Mouse (Mus musculus) midbrain, postnatal 0 days (tissue): ENCODE results near the gene Srsf1. TPM values are rescaled to one million over a fixed set of nuclear protein-coding genes. Genes with fewer than 3 reads are reported as not detected.

ENCODE experiments used
- ATAC-seq: fragments of 200-750 bp; cut with Nextera tagmentation; 2 replicates; pipeline ENCODE4 v1.8.0; 2017; ENCODE audit warnings: moderate number of reproducible peaks, mild to moderate bottlenecking, moderate TSS enrichment, moderate library complexity; ENCODE audit not compliant: low FRiP score
- DNase-seq: peaks from one replicate; pipeline ENCODE4 v3.0.0-alpha.2; 2015; ENCODE audit warnings: low spot score
- H3K27ac ChIP-seq: fragments of 300-500 bp; sonication (generic); 2 replicates; pipeline ENCODE4 v1.5.1; 2014; ENCODE audit warnings: low read depth, mild to moderate bottlenecking, low read length, mixed read lengths
- H3K27me3 ChIP-seq: fragments of 300-500 bp; sonication (generic); 2 replicates; pipeline ENCODE4 v1.6.1; 2014; ENCODE audit warnings: low read length, control low read depth, mixed read lengths; ENCODE audit not compliant: insufficient read depth
- H3K36me3 ChIP-seq: fragments of 300-500 bp; sonication (generic); 2 replicates; pipeline ENCODE4 v1.6.1; 2014; ENCODE audit warnings: low read length, control low read depth, mixed read lengths; ENCODE audit not compliant: insufficient read depth
- H3K4me1 ChIP-seq: fragments of 300-500 bp; sonication (generic); 2 replicates; pipeline ENCODE4 v1.6.1; 2014; ENCODE audit warnings: mild to moderate bottlenecking, control low read depth, antibody characterized with exemption, low read length, mixed read lengths; ENCODE audit not compliant: insufficient read depth
- H3K4me2 ChIP-seq: fragments of 300-500 bp; sonication (generic); 2 replicates; pipeline ENCODE4 v1.6.1; 2014; ENCODE audit warnings: low read depth, mild to moderate bottlenecking, low read length, mixed read lengths; ENCODE audit not compliant: poor library complexity, severe bottlenecking
- H3K4me3 ChIP-seq: fragments of 300-500 bp; sonication (generic); 2 replicates; pipeline ENCODE4 v1.5.1; 2014; ENCODE audit warnings: low read depth, mild to moderate bottlenecking, low read length, moderate library complexity
- H3K9ac ChIP-seq: fragments of 300-500 bp; sonication (generic); replicated peaks from 2 replicates; pipeline ENCODE4 v1.6.1; 2014; ENCODE audit warnings: mild to moderate bottlenecking, low read length, moderate library complexity, mixed read lengths; ENCODE audit not compliant: poor library complexity, severe bottlenecking
- H3K9me3 ChIP-seq: fragments of 300-500 bp; sonication (generic); 2 replicates; pipeline ENCODE4 v1.6.1; 2016; ENCODE audit warnings: low read length, control low read depth
- CTCF ChIP-seq: IDR thresholded peaks from 2 replicates; pipeline ENCODE4 v1.5.1; 2016; ENCODE audit warnings: antibody characterized with exemption, mild to moderate bottlenecking
- whole genome bisulfite sequencing: fragments of 180-500 bp; shearing (Covaris S2); extraction: QIAGEN DNeasy Blood & Tissue Kit; methylation state at CpG from one replicate; pipeline ENCODE4 v1.1.7; 2014; 5-methylcytosine and 5-hydroxymethylcytosine counted together
- polyA plus RNA-seq: library from polyadenylated mRNA; unstranded; fragments of >200 nt; fragmentation: Nextera tagmentation; extraction: Ambion mirVana; gene quantifications from 2 replicates; pipeline ENCODE4 v1.2.1, GENCODE M21; 2015
- total RNA-seq: library from RNA; depleted of rRNA; stranded (reverse); fragments of >200 nt; gene quantifications from 2 replicates; pipeline ENCODE4 v1.2.3, GENCODE M21; 2014

The Srsf1 gene
- total and polyA plus RNA-seq, 2 experiments from 2014 or later, result 125 to 280 TPM

- no peak for DNase-seq
- no peak for TF ChIP-seq CTCF
- H3K36me3 ChIP-seq, result no peaks in the 10 kb centered on the region; the same call in 1 of the 2 replicates
Observed at GRCm38 (mm10) chr11:88052638-88053037, 5.5 kb downstream of the Srsf1 start.

GRCm38 (mm10) chr11:88053821-88054220 lies 6.6 kb downstream of the Srsf1 start:
- WGBS, result 55% methylated on average over 3 of the region's 3 CpGs
- Histone ChIP-seq H3K36me3 (no peaks in the 10 kb centered on the region; the same call in 1 of the 2 replicates), H3K27ac (no peak overlapping the region), H3K4me2 (no peak overlapping the region), H3K27me3 (no peaks in the 10 kb centered on the region), H3K9ac (no peak overlapping the region), H3K9me3 (no peaks in the 10 kb centered on the region), H3K4me3 (no peak overlapping the region), H3K4me1 (0 out of 2 replicates have a peak, but pooled peaks cover 6% of the 10 kb centered on the region)
- DNase-seq (no peak), ATAC-seq (no peak)
- TF ChIP-seq CTCF, result no peak

More at GRCm38 (mm10) chr11:88052638-88053037, 5.5 kb downstream of the Srsf1 start:
- Histone ChIP-seq H3K4me1 (0 out of 2 replicates have a peak, but pooled peaks cover 6% of the 10 kb centered on the region), H3K4me2 (no peak overlapping the region), H3K27me3 (no peaks in the 10 kb centered on the region), H3K9ac (no peak overlapping the region), H3K27ac (no peak overlapping the region), H3K4me3 (no peak overlapping the region), H3K9me3 (no peaks in the 10 kb centered on the region)
- WGBS, result 68% methylated on average over 4 of the region's 4 CpGs
- ATAC-seq, result no peak

- H3K27me3 ChIP-seq, result no peaks in the 10 kb centered on the region
- 0 out of 2 replicates have a peak, but pooled peaks cover 1% of the 10 kb centered on the region for H3K4me1 ChIP-seq
- 85% methylated on average over 1 of the region's 1 CpGs for WGBS
- H3K9ac ChIP-seq, result no peak overlapping the region
- no peak overlapping the region for H3K27ac ChIP-seq
- DNase-seq (peak; percentile 69), ATAC-seq (no peak)
- no peak overlapping the region for H3K4me3 ChIP-seq
- no peaks in the 10 kb centered on the region; the same call in 1 of the 2 replicates for H3K36me3 ChIP-seq
- no peaks in the 10 kb centered on the region for H3K9me3 ChIP-seq
- no peak overlapping the region for H3K4me2 ChIP-seq
- TF ChIP-seq CTCF, result peak; percentile 83
Observed at GRCm38 (mm10) chr11:88054589-88054988, 7.4 kb downstream of the Srsf1 start.

GRCm38 (mm10) chr11:88055777-88056176 lies 8.6 kb downstream of the Srsf1 start:
- DNase-seq (no peak), ATAC-seq (no peak)
- H3K27me3 ChIP-seq, result no peaks in the 10 kb centered on the region
- H3K4me1 ChIP-seq, result no peaks in the 10 kb centered on the region
- no peak overlapping the region for H3K9ac ChIP-seq
- H3K36me3 ChIP-seq, result no peaks in the 10 kb centered on the region; the same call in 1 of the 2 replicates
- H3K4me3 ChIP-seq, result no peak overlapping the region
- no peak overlapping the region for H3K4me2 ChIP-seq
- 92% methylated on average over 2 of the region's 2 CpGs for WGBS
- TF ChIP-seq CTCF, result no peak
- no peak overlapping the region for H3K27ac ChIP-seq
- H3K9me3 ChIP-seq, result no peaks in the 10 kb centered on the region

GRCm38 (mm10) chr11:88057788-88058187 lies 10.6 kb downstream of the Srsf1 start:
- peak; percentile 44 for TF ChIP-seq CTCF
- DNase-seq (no peak), ATAC-seq (no peak)
- no peak overlapping the region for H3K9ac ChIP-seq
- no peak overlapping the region for H3K27ac ChIP-seq
- no peaks in the 10 kb centered on the region for H3K9me3 ChIP-seq
- no peaks in the 10 kb centered on the region for H3K27me3 ChIP-seq
- no peak overlapping the region for H3K4me2 ChIP-seq
- H3K4me3 ChIP-seq, result no peak overlapping the region
- WGBS, result 83% methylated on average over 2 of the region's 2 CpGs
- H3K36me3 ChIP-seq, result no peaks in the 10 kb centered on the region
- H3K4me1 ChIP-seq, result no peaks in the 10 kb centered on the region

- no peak overlapping the region for H3K4me2 ChIP-seq
- 43% methylated on average over 2 of the region's 2 CpGs for WGBS
- no peaks in the 10 kb centered on the region for H3K36me3 ChIP-seq
- peak; percentile 86 for DNase-seq
- no peak overlapping the region for H3K4me3 ChIP-seq
- no peaks in the 10 kb centered on the region for H3K27me3 ChIP-seq
- peak; percentile 91 for TF ChIP-seq CTCF
- ATAC-seq, result peak; percentile 72; the same call in 1 of the 2 replicates
- H3K27ac ChIP-seq, result no peak overlapping the region
- no peaks in the 10 kb centered on the region for H3K4me1 ChIP-seq
- no peaks in the 10 kb centered on the region for H3K9me3 ChIP-seq
- no peak overlapping the region for H3K9ac ChIP-seq
Observed at GRCm38 (mm10) chr11:88059141-88059540, 12.0 kb downstream of the Srsf1 start.
